Mouse (Mus musculus) liver, embryonic 14.5 days (tissue): ENCODE data around the gene Ankrd9.

Experiments
- CTCF ChIP-seq: IDR thresholded peaks from 2 replicates; pipeline ENCODE4 v1.5.1; 2016; ENCODE audit warnings: antibody characterized with exemption, low read depth, control low read depth
- EP300 ChIP-seq: IDR thresholded peaks from 2 replicates; pipeline ENCODE4 v1.6.1; 2016; ENCODE audit warnings: antibody characterized with exemption, low read depth

- TF ChIP-seq EP300: no peak
- TF ChIP-seq CTCF: no peak
These were observed 8.4 kb downstream of the Ankrd9 start for GRCm38 (mm10) chr12:110970408-110970807.
